Mouse (Mus musculus) CH12F3 (cell line): ENCODE measurements around the gene Ect2l.
"Not testable (repeated sequence)": the region's sequence is repeated elsewhere in the genome, so short reads cannot be mapped to it uniquely, and the experiment has no call there.

ENCODE experiments used
- in situ Hi-C: fragments of 300-500 bp; cut with MboI; formaldehyde crosslinking; loops from 2 replicates; pipeline ENCODE4 v1.14.3; 2020; ENCODE audit warnings: low sequenced_read_pairs

The Ect2l gene

DNA sequence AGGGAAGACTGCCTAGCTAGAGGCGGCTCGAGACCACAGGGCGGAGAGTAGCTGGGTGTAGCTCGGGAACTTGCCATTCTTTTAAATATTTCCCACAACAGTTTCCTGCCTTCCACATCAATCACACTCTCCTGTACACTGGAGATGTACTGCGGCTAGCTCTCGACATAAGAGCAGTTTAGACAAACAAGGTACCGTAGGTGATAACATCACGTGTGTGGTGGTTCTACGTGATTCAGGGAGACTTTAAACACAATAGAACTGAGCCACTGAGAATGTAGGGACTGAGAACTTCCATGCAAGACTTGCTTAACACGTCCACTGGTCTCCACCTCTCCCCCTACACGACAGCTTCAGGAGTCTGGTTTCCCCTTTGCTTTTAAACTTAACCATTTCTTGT, 17.5 kb downstream of the Ect2l start:
- in situ Hi-C loops = no loop called here

DNA sequence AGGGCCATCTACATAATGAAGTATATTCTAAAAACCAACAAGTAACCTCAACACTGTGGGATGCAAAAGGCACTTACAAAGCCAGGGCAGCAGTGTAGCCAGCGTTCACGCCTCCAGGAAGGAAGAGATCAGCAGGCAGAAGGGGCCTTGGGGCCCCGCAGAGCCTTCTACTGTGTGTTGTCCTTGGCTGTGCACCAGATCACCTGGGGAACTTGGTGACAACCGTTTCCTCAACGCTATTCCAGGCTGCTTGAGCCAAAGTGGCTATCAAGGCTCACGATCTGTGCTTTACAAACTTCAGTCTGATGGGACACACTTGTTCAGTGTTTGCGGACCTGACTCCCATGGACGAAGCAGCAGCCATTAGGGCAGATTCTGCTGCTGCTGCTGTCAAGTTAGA, 19.0 kb downstream of the Ect2l start:
- in situ Hi-C loops = no loop called here

GRCm38 (mm10) chr10:18189498-18189897, 21.2 kb downstream of the Ect2l start:
- in situ Hi-C loops = no loop called here

- in situ Hi-C loops = no loop called here
Measured at GRCm38 (mm10) chr10:18188564-18188963, 22.1 kb downstream of the Ect2l start.

- in situ Hi-C loops = no loop called here
Measured at GRCm38 (mm10) chr10:18182246-18182645, 28.4 kb downstream of the Ect2l start.

GRCm38 (mm10) chr10:18177304-18177703, 33.4 kb downstream of the Ect2l start:
- in situ Hi-C loops = no loop called here

- in situ Hi-C loops = no loop called here
Measured at GRCm38 (mm10) chr10:18176722-18177121, 34.0 kb downstream of the Ect2l start.

DNA sequence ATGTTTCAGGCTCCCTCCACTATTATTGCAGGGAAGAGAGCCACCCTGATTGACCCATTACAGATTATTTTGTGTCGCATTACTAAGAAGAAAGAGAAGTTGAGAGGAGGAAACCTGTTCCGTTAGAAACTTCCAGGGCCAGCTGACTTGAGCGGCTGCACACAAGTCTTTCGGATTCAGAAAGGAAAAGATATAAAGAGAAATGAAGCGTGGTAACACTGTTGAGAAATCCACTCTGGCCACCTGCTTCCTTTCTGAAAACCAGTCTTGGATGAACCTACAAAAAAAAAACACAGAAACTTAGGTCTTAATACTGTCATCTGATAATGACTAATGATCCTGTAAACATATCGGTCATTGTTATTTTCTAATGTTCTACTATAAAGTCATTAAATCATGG, 35.6 kb downstream of the Ect2l start:
- in situ Hi-C loops = no loop called here

GRCm38 (mm10) chr10:18162435-18162971, 48.2 kb downstream of the Ect2l start:
- in situ Hi-C loops = no loop called here

DNA sequence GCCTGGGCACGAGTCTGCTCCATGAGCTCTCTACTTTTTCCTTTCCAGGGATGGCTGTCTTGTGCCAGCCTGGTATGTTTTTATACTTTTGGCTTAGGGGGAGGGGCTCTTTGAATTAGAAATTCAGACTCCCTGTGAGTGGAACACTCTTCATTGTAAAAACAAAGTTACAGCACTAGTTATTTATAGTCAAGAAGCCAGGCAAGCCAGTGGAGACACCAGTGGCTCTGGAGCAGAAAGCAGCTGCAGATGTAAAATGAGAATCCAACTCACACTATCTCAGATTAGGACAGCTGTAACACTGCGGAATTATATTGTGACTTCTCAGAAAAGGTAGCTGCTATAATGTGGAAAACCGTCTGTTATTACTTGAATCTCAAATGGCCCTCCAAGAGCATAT, 63.5 kb downstream of the Ect2l start:
- in situ Hi-C loops = no loop called here

GRCm38 (mm10) chr10:18142231-18142630, 68.5 kb downstream of the Ect2l start:
- in situ Hi-C loops = no loop called here

- in situ Hi-C loops = no loop called here
Measured at GRCm38 (mm10) chr10:18141389-18141788, 69.3 kb downstream of the Ect2l start.

DNA sequence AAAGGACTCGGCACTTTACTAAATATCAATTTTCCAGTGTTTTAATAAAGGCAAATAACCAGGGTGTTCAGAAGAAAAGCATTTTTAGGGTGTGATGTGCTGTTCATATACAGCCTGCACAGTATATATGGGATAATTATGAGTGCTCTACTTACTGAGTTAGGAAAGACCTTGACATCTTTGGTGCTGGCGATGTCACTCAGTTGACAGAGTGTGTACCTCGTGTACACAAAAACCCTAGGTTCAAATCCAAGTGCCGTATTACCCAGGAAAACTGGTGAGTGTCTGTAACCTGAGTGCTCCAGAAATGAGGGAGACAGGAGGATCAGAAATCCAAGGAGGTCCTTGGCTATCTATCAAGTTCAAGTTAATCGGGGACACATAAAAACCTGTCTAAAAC, 71.1 kb downstream of the Ect2l start:
- in situ Hi-C loops = no loop called here

DNA sequence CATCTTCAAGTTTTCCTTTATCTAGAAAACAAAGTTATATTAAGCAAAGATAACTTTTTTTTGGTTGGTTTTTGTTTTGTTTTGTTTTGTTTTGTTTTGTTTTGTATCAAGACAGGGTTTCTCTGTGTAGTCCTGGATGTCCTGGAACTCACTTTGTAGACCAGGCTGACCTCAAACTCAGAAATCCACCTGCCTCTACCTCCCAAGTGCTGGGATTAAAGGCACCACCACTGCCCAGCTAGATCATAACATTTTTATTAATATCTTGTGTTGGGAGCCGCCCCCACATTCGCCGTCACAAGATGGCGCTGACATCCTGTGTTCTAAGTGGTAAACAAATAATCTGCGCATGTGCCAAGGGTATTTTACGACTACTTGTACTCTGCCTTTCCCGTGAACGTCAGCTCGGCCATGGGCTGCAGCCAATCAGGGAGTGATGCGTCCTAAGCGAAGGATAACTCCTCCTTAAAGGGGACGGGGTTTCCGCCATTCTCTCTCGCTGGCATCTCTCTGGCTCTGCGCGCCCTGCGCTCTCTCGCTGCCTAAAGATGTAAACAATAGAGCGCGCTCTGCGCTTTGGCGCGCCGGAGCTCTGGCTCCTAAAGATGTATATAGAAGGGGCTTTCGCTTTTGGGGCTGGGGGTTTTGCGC, 71.7 kb downstream of the Ect2l start:
- in situ Hi-C loops = not testable (repeated sequence)

DNA sequence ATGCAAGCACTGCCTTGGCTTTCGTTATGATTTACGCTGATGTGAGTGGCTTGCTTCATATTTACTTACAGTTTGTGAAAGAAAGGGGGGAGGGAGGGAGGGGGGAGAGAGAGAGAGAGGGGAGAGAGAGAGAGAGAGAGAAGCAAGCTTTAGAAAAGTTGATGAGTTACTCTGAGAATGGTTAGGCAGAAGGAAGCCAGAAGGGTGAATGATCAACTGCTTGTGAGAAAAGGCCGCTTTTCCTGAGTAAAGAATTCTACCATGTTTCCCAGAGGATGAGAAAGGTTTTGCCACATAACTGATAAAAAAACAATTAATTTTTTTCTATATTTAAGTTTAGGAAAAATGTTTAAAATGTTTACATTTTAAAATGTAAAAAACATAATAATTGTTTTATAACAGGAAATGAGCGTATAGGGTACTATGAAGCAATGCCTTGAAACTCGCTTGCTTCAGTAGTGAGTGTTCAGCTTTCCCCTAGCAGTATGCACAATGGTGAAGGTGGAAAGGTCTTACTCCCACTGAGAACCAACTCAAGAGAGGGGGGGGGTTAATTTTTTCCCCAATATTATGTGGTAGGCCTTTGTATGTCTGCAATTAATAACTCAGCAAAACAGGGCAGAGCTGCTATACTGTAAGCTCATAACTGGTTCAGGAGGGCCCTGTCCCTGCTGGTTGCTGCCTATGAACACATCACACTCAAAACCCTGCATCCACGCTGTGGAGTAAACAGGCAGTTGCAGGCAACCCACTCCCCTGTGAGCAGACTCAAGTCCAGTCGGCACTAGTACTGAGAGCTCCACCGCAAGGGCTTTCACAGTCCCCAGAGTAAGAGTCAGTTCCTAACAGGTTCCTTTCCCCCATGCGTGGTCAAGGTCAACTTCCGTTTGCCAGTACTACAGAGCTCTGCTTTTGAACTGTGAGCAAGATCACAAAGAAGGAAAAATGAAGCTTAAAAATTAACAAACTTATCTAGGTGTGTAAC, 78.7 kb downstream of the Ect2l start:
- in situ Hi-C loops = no loop called here

DNA sequence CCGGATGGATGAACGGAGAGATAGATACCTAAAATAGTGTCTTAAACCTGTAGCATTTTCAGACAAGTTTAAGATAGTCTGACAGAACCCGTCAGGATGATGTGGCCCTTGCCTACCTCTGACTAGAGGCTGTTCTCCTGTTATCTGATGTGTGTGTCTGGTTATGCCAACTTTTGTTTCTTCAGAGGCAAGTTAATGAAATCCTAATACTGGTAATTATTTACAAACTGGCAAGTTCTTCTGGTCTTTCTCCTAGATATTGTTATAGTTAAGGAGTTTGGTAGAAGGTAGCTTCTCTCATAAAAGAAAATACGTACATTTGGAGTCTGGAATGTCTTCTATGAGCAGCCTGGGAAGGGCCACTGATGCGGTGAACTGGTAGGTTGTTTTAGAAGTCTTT, 80.4 kb downstream of the Ect2l start:
- in situ Hi-C loops = no loop called here

DNA sequence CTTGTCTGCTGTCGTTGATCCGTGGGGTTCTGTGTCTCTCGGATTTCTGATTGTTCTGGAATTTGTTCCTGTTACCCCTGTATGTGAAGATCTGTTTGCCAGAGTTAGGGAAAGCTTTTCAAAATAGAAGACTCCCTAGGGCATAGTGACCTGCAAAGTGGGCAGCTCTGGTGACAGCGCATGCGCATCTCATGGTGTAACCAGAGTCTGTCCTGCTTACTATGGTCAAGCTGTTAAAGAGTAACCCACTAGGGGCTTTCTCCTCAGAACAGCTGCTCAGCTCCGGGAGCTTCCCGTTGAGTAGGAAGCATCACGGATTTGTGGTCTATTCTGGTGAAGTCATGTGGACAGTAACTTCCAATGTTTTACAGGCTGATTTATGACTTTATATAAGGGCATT, 92.4 kb downstream of the Ect2l start:
- in situ Hi-C loops = no loop called here

DNA sequence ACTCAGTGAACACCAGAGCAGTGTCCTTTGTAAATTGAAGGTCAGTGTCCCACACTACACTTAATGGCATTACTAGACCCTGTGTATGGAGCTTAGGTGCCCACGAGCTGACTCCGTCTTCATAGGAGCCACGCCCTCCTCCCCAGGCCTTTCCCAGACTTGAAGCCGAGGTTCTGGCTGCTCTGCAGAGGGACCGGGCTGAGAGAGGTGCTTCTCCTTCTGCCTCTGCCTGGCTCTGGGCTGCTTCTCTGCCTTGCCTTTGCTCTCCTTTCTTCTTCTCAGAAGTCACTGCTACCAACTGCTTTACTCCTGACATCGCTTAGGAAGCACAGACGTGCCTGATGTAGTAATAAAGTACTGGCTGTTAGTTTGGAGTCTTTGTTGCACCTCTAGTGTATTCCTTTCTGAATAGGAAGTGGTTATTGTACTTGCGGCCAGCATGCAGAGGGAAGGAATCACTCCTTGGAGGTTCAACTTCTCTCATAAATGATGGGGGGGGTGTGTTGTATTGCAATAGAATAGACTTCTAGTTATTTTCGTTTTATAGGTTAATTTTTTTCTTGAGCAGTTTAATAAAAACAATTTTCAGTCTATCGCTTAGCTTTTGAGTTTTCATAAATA, 97.1 kb downstream of the Ect2l start:
- in situ Hi-C loops = no loop called here

DNA sequence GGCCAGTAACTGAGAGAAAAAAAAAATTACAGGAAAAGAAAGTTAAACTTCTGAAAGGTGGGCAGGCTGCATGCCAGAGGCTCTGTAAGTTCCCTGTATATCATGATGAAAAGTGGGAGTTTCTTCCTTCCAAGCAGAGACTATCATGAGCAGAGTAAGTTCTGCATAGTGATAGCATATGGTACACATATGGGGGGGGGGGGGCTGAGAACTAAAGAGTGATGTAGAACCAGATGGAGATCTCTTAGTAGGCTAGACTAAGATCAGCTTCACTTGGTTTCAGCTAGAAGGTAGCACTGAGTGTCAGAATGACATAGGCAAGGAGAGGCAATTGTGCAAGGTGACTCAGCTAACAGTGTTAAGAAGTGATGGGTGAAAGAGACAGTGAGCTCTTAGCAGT, 99.8 kb downstream of the Ect2l start:
- in situ Hi-C loops = no loop called here

GRCm38 (mm10) chr10:18107471-18107870, 103.2 kb downstream of the Ect2l start:
- in situ Hi-C loops = no loop called here

DNA sequence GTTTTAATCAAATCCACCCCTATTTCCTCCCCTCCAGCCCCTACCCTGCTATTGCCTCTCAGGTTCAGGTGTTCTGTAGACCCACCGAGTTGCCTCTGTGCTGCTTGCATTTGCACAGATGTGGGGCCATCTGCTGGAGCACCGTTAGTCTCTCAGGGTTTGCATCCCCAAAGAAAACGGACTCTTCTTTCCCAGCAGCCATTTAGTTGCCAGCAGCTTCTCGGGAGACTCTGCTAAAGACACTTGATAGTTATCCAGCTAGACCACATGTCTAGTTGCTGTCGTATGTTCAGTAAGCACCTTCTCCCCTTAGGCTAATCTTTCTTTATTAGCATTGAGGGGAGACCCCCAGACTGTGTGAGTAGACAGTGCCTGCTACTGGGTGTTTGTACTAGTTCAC, 108.5 kb downstream of the Ect2l start:
- in situ Hi-C loops = no loop called here
